Mouse (Mus musculus) T-helper 2 cell (primary cell): ENCODE measurements around the gene Pafah1b3.

Experiments used
- in situ Hi-C: fragments of 300-600 bp; cut with MboI, MseI; formaldehyde crosslinking; loops from one replicate; pipeline ENCODE4 v1.15.1; 2025; ENCODE audit warnings: high pct_unique_total_duplicates

Pafah1b3 gene

GRCm38 (mm10) chr7:25297454-25298325 is at the start of gene Pafah1b3:
Pafah1b3 (minus strand) TSS chr7:25297986.
- in situ Hi-C loops = loop anchor here (25.0 kb wide), 1 partner anchor 1515 kb away; the partner anchor contains the start of gene Cyp2g1

GRCm38 (mm10) chr7:25341000-25341784 is 43.4 kb upstream of the Pafah1b3 start:
- in situ Hi-C loops = no loop called here

- in situ Hi-C loops = loop anchor here (10.0 kb wide), 1 partner anchor 225 kb away; no protein-coding TSS in a partner anchor
These were observed 41.5 kb upstream of the Pafah1b3 start for GRCm38 (mm10) chr7:25339329-25339728.

GRCm38 (mm10) chr7:25334472-25334871 is 36.7 kb upstream of the Pafah1b3 start:
- in situ Hi-C loops = loop anchor here (10.0 kb wide), 1 partner anchor 230 kb away; no protein-coding TSS in a partner anchor

- in situ Hi-C loops = loop anchor here (10.0 kb wide), 1 partner anchor 231 kb away; no protein-coding TSS in a partner anchor
These were observed 36.0 kb upstream of the Pafah1b3 start for GRCm38 (mm10) chr7:25333596-25334307.

GRCm38 (mm10) chr7:25326233-25326632 is 28.4 kb upstream of the Pafah1b3 start:
- in situ Hi-C loops = loop anchor here (5.0 kb wide), 1 partner anchor 36 kb away; no protein-coding TSS in a partner anchor

GRCm38 (mm10) chr7:25325431-25325830 is 27.6 kb upstream of the Pafah1b3 start:
- in situ Hi-C loops = loop anchor here (5.0 kb wide), 1 partner anchor 37 kb away; no protein-coding TSS in a partner anchor

GRCm38 (mm10) chr7:25323219-25323618 is 25.4 kb upstream of the Pafah1b3 start:
- in situ Hi-C loops = no loop called here

- in situ Hi-C loops = no loop called here
These were observed 24.3 kb upstream of the Pafah1b3 start for GRCm38 (mm10) chr7:25322058-25322484.

GRCm38 (mm10) chr7:25317446-25317999 is 19.7 kb upstream of the Pafah1b3 start:
- in situ Hi-C loops = no loop called here

- in situ Hi-C loops = no loop called here
These were observed 19.0 kb upstream of the Pafah1b3 start, which contains the start of gene Megf8 for GRCm38 (mm10) chr7:25316532-25317445. Megf8 (plus strand) TSS chr7:25317164.

- in situ Hi-C loops = no loop called here
These were observed 17.7 kb upstream of the Pafah1b3 start for GRCm38 (mm10) chr7:25315306-25316041.

GRCm38 (mm10) chr7:25314606-25315305 is 17.0 kb upstream of the Pafah1b3 start:
- in situ Hi-C loops = no loop called here

- in situ Hi-C loops = no loop called here
These were observed 15.5 kb upstream of the Pafah1b3 start for GRCm38 (mm10) chr7:25313325-25313724.

- in situ Hi-C loops = no loop called here
These were observed 13.4 kb upstream of the Pafah1b3 start for GRCm38 (mm10) chr7:25311193-25311592.

GRCm38 (mm10) chr7:25309425-25309824 is 11.6 kb upstream of the Pafah1b3 start:
- in situ Hi-C loops = no loop called here

- in situ Hi-C loops = no loop called here
These were observed 11.0 kb upstream of the Pafah1b3 start for GRCm38 (mm10) chr7:25308702-25309318.

GRCm38 (mm10) chr7:25306614-25306996 is 8.8 kb upstream of the Pafah1b3 start:
- in situ Hi-C loops = no loop called here
